19 mouse cellular contexts compared by ENCODE assay signal in genomic region chr2:27123121-27123520, GRCm38 (mm10). TPM values are rescaled to one million over a fixed set of nuclear protein-coding genes. Genes with fewer than 3 reads are reported as not detected.
DNase-seq lines count a peak whose midpoint lies in the region; ATAC-seq and TF ChIP-seq lines count a peak whose summit lies in the region.
"Had no signal": no experiment of that assay in that cellular context is flagged by ENCODE, and none has a peak within 500 bp of the region (broad histone marks: within the 10 kb centered on the region; RNA-seq: fewer than 3 reads in every experiment).

No protein-coding gene starts in this region.

- no peaks in the 10 kb centered on the region for H3K9me3 ChIP-seq in hindbrain, postnatal 0 days (ENCODE audit: low read length)
- H3K9me3 ChIP-seq in hindbrain, embryonic 11.5 days (ENCODE audit: control insufficient read depth, low read length), result no peaks in the 10 kb centered on the region
- H3K9me3 ChIP-seq in neural tube, embryonic 13.5 days, result no peaks in the 10 kb centered on the region
- H3K9me3 ChIP-seq: G1E; limb, embryonic 15.5 days; neural tube, embryonic 12.5 days had no signal

- no peak overlapping the region for H3K9ac ChIP-seq in hindbrain, postnatal 0 days (replicated peaks; ENCODE audit: low read length)
- H3K9ac ChIP-seq in hindbrain, embryonic 11.5 days (ENCODE audit: low read depth, low read length), result no peak overlapping the region
- H3K9ac ChIP-seq in neural tube, embryonic 13.5 days, result no peak overlapping the region
- H3K9ac ChIP-seq: limb, embryonic 15.5 days; neural tube, embryonic 12.5 days had no signal

- H3K4me1 ChIP-seq in hindbrain, postnatal 0 days (ENCODE audit: insufficient read depth, low read length), result peaks cover 21% of the 10 kb centered on the region
- H3K4me1 ChIP-seq in hindbrain, embryonic 11.5 days (replicated peaks; ENCODE audit: control insufficient read depth, insufficient read depth, low read length), result peaks cover 10% of the 10 kb centered on the region
- peaks cover 36% of the 10 kb centered on the region for H3K4me1 ChIP-seq in neural tube, embryonic 13.5 days (replicated peaks)
- peaks cover 83% of the 10 kb centered on the region for H3K4me1 ChIP-seq in thymus, adult 2 months (replicated peaks; ENCODE audit: control insufficient read depth, insufficient read depth, low read length)

- 91% methylated on average over 4 of the region's 4 CpGs for WGBS in hindbrain, postnatal 0 days
- WGBS in hindbrain, embryonic 11.5 days, result 82% methylated on average over 4 of the region's 4 CpGs
- 81% methylated on average over 4 of the region's 4 CpGs for WGBS in neural tube, embryonic 13.5 days
- 85% methylated on average over 4 of the region's 4 CpGs for WGBS in thymus, adult 2 months

- H3K4me2 ChIP-seq in hindbrain, postnatal 0 days (ENCODE audit: low read depth, low read length), result no peak overlapping the region
- no peak overlapping the region for H3K4me2 ChIP-seq in hindbrain, embryonic 11.5 days (replicated peaks; ENCODE audit: low read depth, low read length)
- no peak overlapping the region for H3K4me2 ChIP-seq in neural tube, embryonic 13.5 days

- TF ChIP-seq CTCF in hindbrain, postnatal 0 days (IDR thresholded peaks at IDR 0.05; ENCODE audit: low read depth), result peak; percentile 22
- TF ChIP-seq CTCF in thymus, adult 2 months (IDR thresholded peaks at IDR 0.05; ENCODE audit: borderline replicate concordance, control insufficient read depth, extremely low read depth, insufficient read depth, low read length, poor library complexity), result no peak

- no peak for DNase-seq in hindbrain, postnatal 0 days (ENCODE audit: low spot score)
- DNase-seq in hindbrain, embryonic 11.5 days (ENCODE audit: low spot score), result no peak
- DNase-seq in neural tube, embryonic 10.5 days (ENCODE audit: extremely low spot score, low spot score), result no peak
- DNase-seq in thymus, adult 2 months, result peak; percentile 63
- no peak for DNase-seq in cerebellum, postnatal 10 days
- DNase-seq: cerebellum, adult 11 months; kidney, postnatal 14 days; lung, adult 2 months had no signal

- H3K36me3 ChIP-seq in hindbrain, postnatal 0 days (ENCODE audit: insufficient read depth, low read length), result no peaks in the 10 kb centered on the region
- no peaks in the 10 kb centered on the region for H3K36me3 ChIP-seq in hindbrain, embryonic 11.5 days (ENCODE audit: control insufficient read depth, insufficient read depth, low read length)
- no peaks in the 10 kb centered on the region for H3K36me3 ChIP-seq in neural tube, embryonic 13.5 days
- H3K36me3 ChIP-seq in thymus, adult 2 months (ENCODE audit: control insufficient read depth, insufficient read depth, low read length), result no peaks in the 10 kb centered on the region
- H3K36me3 ChIP-seq: G1E; limb, embryonic 15.5 days; neural tube, embryonic 12.5 days had no signal

- no peak for ATAC-seq in hindbrain, postnatal 0 days
- no peak for ATAC-seq in hindbrain, embryonic 11.5 days (ENCODE audit: low FRiP score)
- no peak for ATAC-seq in neural tube, embryonic 13.5 days (ENCODE audit: low read depth)
- ATAC-seq in inflammation-experienced regulatory T-cells, adult 6 months, result no peak
- ATAC-seq: forebrain, embryonic 16.5 days; midbrain, embryonic 16.5 days had no signal

- TF ChIP-seq POLR2A in thymus, adult 2 months (IDR thresholded peaks at IDR 0.05; ENCODE audit: control insufficient read depth, extremely low read depth, insufficient read depth, low read length, poor library complexity), result no peak

- H3K27me3 ChIP-seq in hindbrain, postnatal 0 days (ENCODE audit: insufficient read depth, low read length), result no peaks in the 10 kb centered on the region
- no peaks in the 10 kb centered on the region for H3K27me3 ChIP-seq in hindbrain, embryonic 11.5 days (ENCODE audit: control insufficient read depth, insufficient read depth, low read length)
- H3K27me3 ChIP-seq in neural tube, embryonic 13.5 days, result no peaks in the 10 kb centered on the region
- no peaks in the 10 kb centered on the region for H3K27me3 ChIP-seq in thymus, adult 2 months (ENCODE audit: control insufficient read depth, insufficient read depth, low read length)

- H3K4me3 ChIP-seq in hindbrain, postnatal 0 days (ENCODE audit: low read length), result no peak overlapping the region
- no peak overlapping the region for H3K4me3 ChIP-seq in hindbrain, embryonic 11.5 days (ENCODE audit: low read depth, low read length)
- no peak overlapping the region for H3K4me3 ChIP-seq in neural tube, embryonic 13.5 days
- H3K4me3 ChIP-seq in thymus, adult 2 months (ENCODE audit: control insufficient read depth, insufficient read depth, low read length), result no peak overlapping the region
- H3K4me3 ChIP-seq: limb, embryonic 15.5 days; neural tube, embryonic 12.5 days had no signal

- no peak overlapping the region for H3K27ac ChIP-seq in hindbrain, postnatal 0 days
- H3K27ac ChIP-seq in hindbrain, embryonic 11.5 days (ENCODE audit: low read depth, low read length), result no peak overlapping the region
- H3K27ac ChIP-seq in neural tube, embryonic 13.5 days (replicated peaks), result peak overlapping the region; percentile 74
- peak overlapping the region; percentile 96 for H3K27ac ChIP-seq in thymus, adult 2 months (ENCODE audit: control insufficient read depth, insufficient read depth, low read length)
- H3K27ac ChIP-seq: neural tube, embryonic 12.5 days had no signal

RNA-seq across cellular contexts. Expression of gene Fam163b, which starts 19.2 kb away (rescaled TPM):
- total RNA-seq in hindbrain, postnatal 0 days (2014; rRNA removed), result 7.1 and 8.5 TPM in 2 replicates
- polyA plus RNA-seq in hindbrain, postnatal 0 days (2015; fragmentation: Nextera tagmentation; extraction: Ambion mirVana), result 9.6 and 10.3 TPM in 2 replicates
- polyA plus RNA-seq in hindbrain, embryonic 11.5 days (2014; fragmentation: Nextera tagmentation; extraction: Ambion mirVana), result 0.23 and 0.43 TPM in 2 replicates
- polyA plus RNA-seq in neural tube, embryonic 13.5 days (2015; fragmentation: Nextera tagmentation; extraction: Ambion mirVana), result 3.0 TPM in 2 replicates
- polyA plus RNA-seq in thymus, adult 2 months (2012; rRNA removed), result 7.8 and 13.3 TPM in 2 replicates
- polyA plus RNA-seq in inflammation-experienced regulatory T-cells, adult 6 months (2017; shearing (Covaris generic)), result not detected
- total RNA-seq: common myeloid progenitor, adult 5-6 weeks; gastrocnemius, adult 18-20 months; megakaryocyte, adult 5-6 weeks had no signal
- polyA plus RNA-seq: G1E had no signal

RNA-seq across cellular contexts. Expression of gene Dbh, which starts 41.9 kb away (rescaled TPM):
- 14.0 and 16.5 TPM in 2 replicates for total RNA-seq in hindbrain, postnatal 0 days (2014; rRNA removed)
- polyA plus RNA-seq in hindbrain, postnatal 0 days (2015; fragmentation: Nextera tagmentation; extraction: Ambion mirVana), result 9.3 and 11.2 TPM in 2 replicates
- polyA plus RNA-seq in hindbrain, embryonic 11.5 days (2014; fragmentation: Nextera tagmentation; extraction: Ambion mirVana), result 2.4 and 2.6 TPM in 2 replicates
- polyA plus RNA-seq in neural tube, embryonic 13.5 days (2015; fragmentation: Nextera tagmentation; extraction: Ambion mirVana), result 0.41 and 0.67 TPM in 2 replicates
- polyA plus RNA-seq in thymus, adult 2 months (2012; rRNA removed), result 0.41 and 0.69 TPM in 2 replicates
- under 1 TPM in 1 of 3 experiments, not detected in 2; 0.22 TPM for polyA plus RNA-seq in inflammation-experienced regulatory T-cells, adult 6 months (2017; shearing (Covaris generic))
- total RNA-seq: common myeloid progenitor, adult 5-6 weeks; gastrocnemius, adult 18-20 months; megakaryocyte, adult 5-6 weeks had no signal
- polyA plus RNA-seq: forebrain, embryonic 16.5 days; G1E had no signal

RNA-seq across cellular contexts. Expression of gene Adamtsl2, which starts 43.9 kb away (rescaled TPM):
- total RNA-seq in hindbrain, postnatal 0 days (2014; rRNA removed), result 8.7 and 9.9 TPM in 2 replicates
- 4.4 and 5.3 TPM in 2 replicates for polyA plus RNA-seq in hindbrain, postnatal 0 days (2015; fragmentation: Nextera tagmentation; extraction: Ambion mirVana)
- polyA plus RNA-seq in hindbrain, embryonic 11.5 days (2014; fragmentation: Nextera tagmentation; extraction: Ambion mirVana), result 5.6 and 6.2 TPM in 2 replicates
- 9.1 and 9.2 TPM in 2 replicates for polyA plus RNA-seq in neural tube, embryonic 13.5 days (2015; fragmentation: Nextera tagmentation; extraction: Ambion mirVana)
- polyA plus RNA-seq in thymus, adult 2 months (2012; rRNA removed), result 16.1 and 16.5 TPM in 2 replicates
- not detected for polyA plus RNA-seq in inflammation-experienced regulatory T-cells, adult 6 months (2017; shearing (Covaris generic))
- total RNA-seq: common myeloid progenitor, adult 5-6 weeks; megakaryocyte, adult 5-6 weeks had no signal
- polyA plus RNA-seq: G1E had no signal

RNA-seq across cellular contexts. Expression of gene Mymk, which starts 51.1 kb away (rescaled TPM):
- total RNA-seq in hindbrain, postnatal 0 days (2014; rRNA removed), result not detected in 2 replicates
- polyA plus RNA-seq in hindbrain, postnatal 0 days (2015; fragmentation: Nextera tagmentation; extraction: Ambion mirVana), result 0.19 and 0.30 TPM in 2 replicates
- polyA plus RNA-seq in hindbrain, embryonic 11.5 days (2014; fragmentation: Nextera tagmentation; extraction: Ambion mirVana), result 1.9 and 3.6 TPM in 2 replicates
- polyA plus RNA-seq in neural tube, embryonic 13.5 days (2015; fragmentation: Nextera tagmentation; extraction: Ambion mirVana), result 1.3 and 5.9 TPM in 2 replicates
- 0.61 and 0.81 TPM in 2 replicates for polyA plus RNA-seq in thymus, adult 2 months (2012; rRNA removed)
- not detected for polyA plus RNA-seq in inflammation-experienced regulatory T-cells, adult 6 months (2017; shearing (Covaris generic))
- total RNA-seq: adrenal gland, adult 18-20 months; common myeloid progenitor, adult 5-6 weeks; megakaryocyte, adult 5-6 weeks had no signal
- polyA plus RNA-seq: forebrain, embryonic 16.5 days; G1E; midbrain, embryonic 16.5 days had no signal

Comparison
In these comparisons a context has a peak if more than half of its experiments do, and no peak if none do; other contexts are left out.
1. H3K27ac ChIP-seq: peak in neural tube, embryonic 13.5 days (single experiment) and thymus, adult 2 months (single experiment); none in hindbrain, postnatal 0 days (single experiment) and hindbrain, embryonic 11.5 days (single experiment).